Mouse (Mus musculus): ENCODE measurements around the gene Ece1.

DNA sequence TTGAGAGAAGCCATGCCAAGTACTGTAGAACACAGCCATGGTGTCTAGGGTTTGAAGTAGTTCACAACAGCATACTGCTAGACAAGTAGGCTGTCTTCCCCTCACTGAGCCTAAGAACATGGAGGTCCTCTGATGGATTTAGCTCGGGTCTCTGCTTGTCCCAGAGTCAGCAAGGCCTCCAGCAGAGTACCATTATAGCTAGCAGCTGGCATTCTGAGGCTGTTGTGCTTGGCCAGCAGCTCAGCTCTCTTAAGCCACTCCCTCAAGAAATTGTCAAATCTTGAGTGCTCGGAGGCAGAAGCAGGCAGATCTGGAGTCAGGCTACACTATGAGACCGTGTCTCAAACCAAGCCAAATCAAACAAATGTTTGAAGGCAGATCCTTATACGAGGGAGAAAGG lies 136.2 kb downstream of the Ece1 start:
- TF ChIP-seq CTCF (IDR thresholded peaks at IDR 0.05; ENCODE audit: low read depth, low read length): no peak
- TF ChIP-seq TAL1 (conservative IDR thresholded peaks at IDR 0.05; ENCODE audit: low read depth, low read length): no peak
- no peak for TF ChIP-seq GATA1 (IDR thresholded peaks at IDR 0.05; ENCODE audit: borderline replicate concordance, low read length)

Data from G1E (cell line).